Mouse (Mus musculus) spleen, adult 2 months (tissue): ENCODE measurements around the gene Olfr1278. TPM values are rescaled to one million over a fixed set of nuclear protein-coding genes. Genes with fewer than 3 reads are reported as not detected.
"Not testable (repeated sequence)": the region's sequence is repeated elsewhere in the genome, so short reads cannot be mapped to it uniquely, and the experiment has no call there.

Experiments
- DNase-seq, 2 experiments: peaks; one replicate each; pipeline versions ENCODE4 v3.0.0 to v3.0.0-alpha.2; 2012 to 2021; ENCODE audit warnings: low spot score in 2 of 2, low read depth in 1 of 2
- H3K27ac ChIP-seq: fragments of 200-500 bp; 2 replicates; pipeline ENCODE4 v1.5.1; 2012; ENCODE audit warnings: low read length, inconsistent platforms; ENCODE audit not compliant: insufficient read depth
- H3K27me3 ChIP-seq: fragments of 200-500 bp; 2 replicates; pipeline ENCODE4 v1.6.1; 2012; ENCODE audit warnings: mild to moderate bottlenecking, moderate library complexity, low read length, inconsistent platforms; ENCODE audit not compliant: control insufficient read depth, insufficient read depth
- H3K36me3 ChIP-seq: fragments of 200-500 bp; 2 replicates; pipeline ENCODE4 v1.6.1; 2012; ENCODE audit warnings: mild to moderate bottlenecking, low read length, inconsistent platforms; ENCODE audit not compliant: control insufficient read depth, insufficient read depth
- H3K4me1 ChIP-seq: fragments of 200-500 bp; 2 replicates; pipeline ENCODE4 v1.6.1; 2011; ENCODE audit warnings: inconsistent platforms; ENCODE audit not compliant: control insufficient read depth, insufficient read depth, insufficient read length
- H3K4me3 ChIP-seq: fragments of 200-500 bp; 2 replicates; pipeline ENCODE4 v1.5.1; 2011; ENCODE audit warnings: mild to moderate bottlenecking, inconsistent platforms; ENCODE audit not compliant: insufficient read depth, insufficient read length; ENCODE audit errors: extremely low read depth
- CTCF ChIP-seq: fragments of 200-500 bp; IDR thresholded peaks from 2 replicates; pipeline ENCODE4 v1.5.1; 2011; ENCODE audit warnings: mild to moderate bottlenecking, inconsistent platforms; ENCODE audit not compliant: insufficient read depth, insufficient read length, insufficient replicate concordance; ENCODE audit errors: extremely low read depth
- POLR2A ChIP-seq: fragments of 200-500 bp; IDR thresholded peaks from 2 replicates; pipeline ENCODE4 v1.6.1; 2011; ENCODE audit warnings: low read depth, low read length, inconsistent platforms
- WGBS: fragments of 180-500 bp; shearing (Covaris S2); methylation state at CpG from one replicate; pipeline ENCODE4 v1.1.7; 2018; 5-methylcytosine and 5-hydroxymethylcytosine counted together
- polyA plus RNA-seq: library from polyadenylated mRNA; depleted of rRNA; stranded (reverse); fragments of >200 nt; gene quantifications from 2 replicates; pipeline ENCODE4 v1.2.3, GENCODE M21; 2012; rRNA removed

The Olfr1278 gene
- not detected in 2 replicates for polyA plus RNA-seq

DNA sequence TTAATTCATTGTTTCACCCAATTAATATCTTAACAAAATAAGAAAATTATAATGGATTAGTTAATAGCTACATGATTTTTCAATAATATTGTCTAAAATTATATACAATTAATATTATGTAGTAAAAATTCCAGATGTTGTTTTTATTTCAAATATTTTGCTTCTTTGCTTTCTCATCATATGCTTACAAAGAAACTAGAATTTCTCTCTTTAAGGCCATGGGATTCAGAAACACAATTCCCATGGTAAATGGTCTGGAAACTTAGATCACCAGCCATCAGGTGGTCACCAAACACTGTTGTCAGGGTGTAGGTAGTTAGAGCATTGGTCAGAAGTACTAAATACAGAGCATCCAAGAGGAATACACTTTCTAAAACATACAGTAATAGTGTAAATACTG is at the start of gene Olfr1278:
Olfr1278 (plus strand) TSS at position 301 of the 400 bp plus-strand sequence.
- no peak for TF ChIP-seq POLR2A
- TF ChIP-seq CTCF, result no peak
- no peaks in the 10 kb centered on the region for H3K36me3 ChIP-seq
- no peak within 1 kb of the TSS for H3K4me3 ChIP-seq
- DNase-seq, result no peak
- H3K4me1 ChIP-seq, result no peaks in the 10 kb centered on the region
- no peaks in the 10 kb centered on the region for H3K27me3 ChIP-seq
- H3K27ac ChIP-seq, result no peak within 1 kb of the TSS

DNA sequence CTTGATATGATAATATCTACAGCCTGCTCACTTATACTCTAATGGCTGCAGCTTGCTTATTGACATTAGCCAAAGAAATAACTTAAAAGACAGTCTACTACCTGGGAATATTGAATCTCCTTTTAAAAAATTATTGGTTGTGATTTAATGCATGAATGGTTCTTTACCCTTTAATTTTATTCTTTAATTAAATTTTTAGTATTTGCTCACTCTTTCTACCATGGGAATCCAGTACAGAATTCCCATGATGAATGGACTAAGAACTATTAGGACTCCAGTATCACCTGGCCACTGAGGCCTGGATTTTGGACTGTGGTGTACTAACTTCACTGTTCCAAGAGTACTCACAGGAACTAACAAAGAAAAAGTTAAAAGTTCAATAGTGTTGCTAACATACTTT is 35.7 kb upstream of the Olfr1278 start, which contains the start of gene Olfr1276:
Olfr1276 (plus strand) TSS at position 301 of the 400 bp plus-strand sequence.
- H3K4me1 ChIP-seq, result no peaks in the 10 kb centered on the region
- no peaks in the 10 kb centered on the region for H3K27me3 ChIP-seq
- no peak within 1 kb of the TSS for H3K4me3 ChIP-seq
- no peaks in the 10 kb centered on the region for H3K36me3 ChIP-seq
- TF ChIP-seq CTCF, result no peak
- TF ChIP-seq POLR2A, result no peak
- H3K27ac ChIP-seq, result no peak within 1 kb of the TSS
- no peak for DNase-seq

DNA sequence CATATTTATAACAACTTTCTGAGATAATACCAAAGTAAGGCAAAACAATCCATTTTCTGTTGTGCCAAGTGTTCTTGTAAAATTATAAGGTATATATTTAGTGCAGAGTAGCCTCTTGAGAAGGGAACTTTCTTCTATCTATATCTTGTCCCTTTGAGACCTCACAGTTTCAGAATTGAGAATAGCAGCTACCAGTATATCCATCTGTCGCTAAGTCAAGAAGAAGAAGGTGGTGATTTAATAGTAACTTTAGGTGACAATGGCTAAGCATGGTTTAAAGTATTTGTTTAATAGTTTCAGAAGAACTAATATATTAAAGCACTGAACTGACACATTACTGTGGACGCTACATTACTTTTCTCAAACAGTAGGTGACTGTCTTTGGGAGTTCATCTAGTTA is 15.9 kb upstream of the Olfr1278 start, which contains the start of gene Olfr1277:
Olfr1277 (minus strand) TSS at position 101 of the 400 bp plus-strand sequence.
- TF ChIP-seq POLR2A (no peak), CTCF (no peak)
- DNase-seq, result no peak
- H3K36me3 ChIP-seq, result no peaks in the 10 kb centered on the region
- no peaks in the 10 kb centered on the region for H3K27me3 ChIP-seq
- no peak within 1 kb of the TSS for H3K4me3 ChIP-seq
- H3K27ac ChIP-seq, result no peak within 1 kb of the TSS
- 75% methylated on average over 2 of the region's 2 CpGs for WGBS
- H3K4me1 ChIP-seq, result no peaks in the 10 kb centered on the region

DNA sequence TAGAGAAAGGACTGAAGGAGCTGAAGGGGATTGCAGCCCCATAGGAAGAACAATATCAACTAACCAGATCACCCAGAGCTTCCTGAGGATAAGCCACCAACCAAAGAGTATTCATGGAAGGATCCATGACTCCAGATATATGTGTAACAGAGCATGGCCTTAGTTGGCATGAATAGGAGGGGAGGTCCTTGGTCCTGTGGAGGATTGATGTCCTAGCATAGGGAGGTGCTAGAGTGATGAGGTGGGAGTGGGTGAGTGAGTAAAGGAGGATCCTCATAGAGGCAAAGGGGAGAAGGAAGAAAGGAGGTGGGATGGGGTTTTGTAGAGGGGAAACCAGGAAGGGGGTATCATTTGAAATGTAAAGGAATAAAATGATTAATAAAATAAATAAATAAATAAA is 8.6 kb downstream of the Olfr1278 start:
- Histone ChIP-seq H3K36me3 (no peaks in the 10 kb centered on the region), H3K27me3 (no peaks in the 10 kb centered on the region), H3K27ac (no peak overlapping the region), H3K4me3 (no peak overlapping the region), H3K4me1 (no peaks in the 10 kb centered on the region)
- no peak for DNase-seq
- TF ChIP-seq POLR2A (no peak), CTCF (no peak)

DNA sequence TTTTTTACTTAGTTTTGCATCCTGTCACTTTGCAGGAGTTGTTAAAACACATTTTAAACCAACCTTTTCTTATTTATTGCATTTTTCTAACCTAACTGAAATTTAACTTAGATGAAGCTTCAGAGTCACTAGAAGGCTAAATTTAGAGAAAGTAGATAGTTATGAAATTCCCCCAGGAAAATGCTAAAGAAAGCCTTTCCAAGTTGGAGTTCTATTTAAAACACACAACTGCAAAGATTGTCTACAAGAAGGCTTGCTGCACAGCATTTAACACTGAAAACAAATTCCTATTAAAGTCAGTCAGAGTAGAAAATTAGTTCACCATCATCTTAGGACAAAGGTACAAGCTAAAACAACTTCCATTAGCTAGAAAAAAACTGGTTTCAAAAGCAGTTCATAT is 10.4 kb downstream of the Olfr1278 start, which contains the start of gene Olfr1279:
Olfr1279 (plus strand) TSS at position 262 of the 400 bp plus-strand sequence.
- no peaks in the 10 kb centered on the region for H3K27me3 ChIP-seq
- H3K4me1 ChIP-seq, result no peaks in the 10 kb centered on the region
- no peak for DNase-seq
- no peak within 1 kb of the TSS for H3K27ac ChIP-seq
- TF ChIP-seq CTCF, result no peak
- no peak for TF ChIP-seq POLR2A
- H3K4me3 ChIP-seq, result no peak within 1 kb of the TSS
- no peaks in the 10 kb centered on the region for H3K36me3 ChIP-seq

DNA sequence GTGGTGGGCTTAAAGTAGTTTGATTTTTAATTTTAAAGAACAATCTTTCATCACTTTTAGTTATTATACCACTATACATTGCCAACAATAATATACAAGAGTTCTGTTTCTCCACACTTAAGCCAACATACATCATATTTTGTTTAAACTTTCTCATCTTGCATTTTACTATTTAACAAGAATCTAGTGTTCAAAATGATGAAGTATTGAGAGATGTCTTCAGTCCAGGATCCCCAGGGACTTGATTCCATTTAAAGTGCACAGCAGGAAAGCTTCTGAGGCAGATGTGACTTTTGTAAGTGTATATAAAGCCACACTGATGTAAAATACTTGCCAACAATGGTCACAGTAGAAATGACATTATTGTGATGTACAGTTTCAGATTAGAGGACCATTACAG is 23.8 kb downstream of the Olfr1278 start, which contains the start of gene Olfr1280:
Olfr1280 (plus strand) TSS at position 301 of the 400 bp plus-strand sequence.
- Histone ChIP-seq H3K4me1 (no peaks in the 10 kb centered on the region), H3K36me3 (no peaks in the 10 kb centered on the region), H3K4me3 (no peak within 1 kb of the TSS), H3K27ac (no peak within 1 kb of the TSS), H3K27me3 (no peaks in the 10 kb centered on the region)
- no peak for DNase-seq
- TF ChIP-seq CTCF (no peak), POLR2A (no peak)

DNA sequence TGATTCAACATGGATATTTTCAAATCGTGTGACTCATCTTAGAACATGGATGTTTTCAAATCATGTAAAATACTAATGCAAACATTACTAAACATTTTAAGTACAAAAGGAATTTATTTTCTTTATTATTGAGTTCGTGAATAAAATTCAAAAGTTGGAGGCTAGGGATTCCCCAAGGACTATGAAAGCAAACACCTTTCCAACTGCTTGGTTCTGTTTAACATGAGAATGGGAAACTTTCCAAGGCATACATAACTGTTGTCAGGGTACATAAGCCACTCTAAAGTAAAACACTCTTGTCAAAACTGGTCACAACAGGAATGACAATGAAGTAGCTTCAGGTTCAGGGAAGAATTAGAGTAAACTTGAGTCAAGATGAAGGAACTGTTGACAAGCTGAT is 36.3 kb downstream of the Olfr1278 start, which contains the start of gene Olfr1281:
Olfr1281 (plus strand) TSS at position 301 of the 400 bp plus-strand sequence.
- no peak for DNase-seq
- no peaks in the 10 kb centered on the region for H3K4me1 ChIP-seq
- no peaks in the 10 kb centered on the region for H3K36me3 ChIP-seq
- no peaks in the 10 kb centered on the region for H3K27me3 ChIP-seq
- 69% methylated on average over 2 of the region's 2 CpGs for WGBS
- no peak within 1 kb of the TSS for H3K27ac ChIP-seq
- no peak for TF ChIP-seq POLR2A
- TF ChIP-seq CTCF, result no peak
- H3K4me3 ChIP-seq, result no peak within 1 kb of the TSS

DNA sequence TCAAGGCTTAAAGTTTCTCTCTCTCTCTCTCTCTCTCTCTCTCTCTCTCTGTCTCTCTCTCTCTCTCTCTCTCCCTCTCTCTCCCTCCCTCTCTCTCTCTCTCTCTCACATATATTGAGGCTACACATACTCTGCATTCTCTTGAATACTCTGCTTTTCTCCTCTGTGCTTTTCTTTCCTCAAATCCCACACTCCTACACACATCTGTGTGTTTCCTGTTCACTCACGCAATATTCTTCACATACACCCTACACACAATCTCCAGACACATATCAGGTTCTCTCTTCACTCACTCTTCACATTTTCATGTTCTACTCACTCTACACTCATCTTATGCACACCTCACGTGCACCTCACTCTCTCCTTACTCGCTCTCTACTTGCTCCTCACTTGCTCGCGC is 43.8 kb downstream of the Olfr1278 start:
- not testable (repeated sequence) for H3K27me3 ChIP-seq, H3K4me3 ChIP-seq, H3K27ac ChIP-seq, H3K4me1 ChIP-seq, H3K36me3 ChIP-seq, DNase-seq
- whole genome bisulfite sequencing, result 87% methylated on average over 5 of the region's 5 CpGs
